Mouse (Mus musculus): ENCODE measurements at regions not wholly inside any gene's neighbourhood (a gene's known extent, or its start where the extent isn't known, plus 50 kb on each side); places are given as distances from the start of the nearest gene placed in this dataset.

GRCm38 (mm10) chr9:11729732-11730131 lies 825.2 kb upstream of the Cntn5 start:
- Histone ChIP-seq H3K27me3 (ENCODE audit: insufficient read depth, low read length) (no peaks in the 10 kb centered on the region), H3K4me1 (ENCODE audit: insufficient read depth, low read length) (no peaks in the 10 kb centered on the region), H3K9ac (replicated peaks; ENCODE audit: low read length) (no peak overlapping the region), H3K27ac (ENCODE audit: low read length) (no peak overlapping the region), H3K4me2 (replicated peaks; ENCODE audit: low read depth, low read length) (no peak overlapping the region), H3K9me3 (ENCODE audit: low read length) (no peaks in the 10 kb centered on the region), H3K4me3 (ENCODE audit: low read length) (no peak overlapping the region), H3K36me3 (ENCODE audit: insufficient read depth, low read length) (no peaks in the 10 kb centered on the region)
- no peak for ATAC-seq (ENCODE audit: low FRiP score, low TSS enrichment)

- Histone ChIP-seq H3K36me3 (ENCODE audit: insufficient read depth, low read length) (no peaks in the 10 kb centered on the region), H3K4me2 (replicated peaks; ENCODE audit: low read depth, low read length) (no peak overlapping the region), H3K27me3 (ENCODE audit: insufficient read depth, low read length) (no peaks in the 10 kb centered on the region), H3K9ac (replicated peaks; ENCODE audit: low read length) (no peak overlapping the region), H3K9me3 (ENCODE audit: low read length) (no peaks in the 10 kb centered on the region), H3K27ac (ENCODE audit: low read length) (no peak overlapping the region), H3K4me1 (ENCODE audit: insufficient read depth, low read length) (no peaks in the 10 kb centered on the region), H3K4me3 (ENCODE audit: low read length) (no peak overlapping the region)
- ATAC-seq (ENCODE audit: low FRiP score, low TSS enrichment), result no peak
- WGBS, result 82% methylated on average over 2 of the region's 2 CpGs
Observed at GRCm38 (mm10) chr9:11721811-11722210, 817.2 kb upstream of the Cntn5 start.

GRCm38 (mm10) chr9:11704647-11705046 lies 800.1 kb upstream of the Cntn5 start:
- 96% methylated on average over 1 of the region's 1 CpGs for WGBS
- no peaks in the 10 kb centered on the region for H3K4me1 ChIP-seq (ENCODE audit: insufficient read depth, low read length)
- no peak overlapping the region for H3K27ac ChIP-seq (ENCODE audit: low read length)
- H3K4me3 ChIP-seq (ENCODE audit: low read length), result no peak overlapping the region
- no peaks in the 10 kb centered on the region for H3K9me3 ChIP-seq (ENCODE audit: low read length)
- H3K9ac ChIP-seq (replicated peaks; ENCODE audit: low read length), result no peak overlapping the region
- H3K27me3 ChIP-seq (ENCODE audit: insufficient read depth, low read length), result no peaks in the 10 kb centered on the region
- ATAC-seq (ENCODE audit: low FRiP score, low TSS enrichment), result no peak
- H3K36me3 ChIP-seq (ENCODE audit: insufficient read depth, low read length), result no peaks in the 10 kb centered on the region
- no peak overlapping the region for H3K4me2 ChIP-seq (replicated peaks; ENCODE audit: low read depth, low read length)

GRCm38 (mm10) chr9:11703150-11703549 lies 798.6 kb upstream of the Cntn5 start:
- 86% methylated on average over 3 of the region's 3 CpGs for WGBS
- Histone ChIP-seq H3K4me1 (ENCODE audit: insufficient read depth, low read length) (no peaks in the 10 kb centered on the region), H3K27ac (ENCODE audit: low read length) (no peak overlapping the region), H3K9ac (replicated peaks; ENCODE audit: low read length) (no peak overlapping the region), H3K9me3 (ENCODE audit: low read length) (no peaks in the 10 kb centered on the region), H3K27me3 (ENCODE audit: insufficient read depth, low read length) (no peaks in the 10 kb centered on the region), H3K4me2 (replicated peaks; ENCODE audit: low read depth, low read length) (no peak overlapping the region), H3K36me3 (ENCODE audit: insufficient read depth, low read length) (no peaks in the 10 kb centered on the region), H3K4me3 (ENCODE audit: low read length) (no peak overlapping the region)
- no peak for ATAC-seq (ENCODE audit: low FRiP score, low TSS enrichment)

- Histone ChIP-seq H3K27ac (ENCODE audit: low read length) (no peak overlapping the region), H3K9me3 (ENCODE audit: low read length) (no peaks in the 10 kb centered on the region), H3K4me3 (ENCODE audit: low read length) (no peak overlapping the region), H3K4me1 (ENCODE audit: insufficient read depth, low read length) (no peaks in the 10 kb centered on the region), H3K36me3 (ENCODE audit: insufficient read depth, low read length) (no peaks in the 10 kb centered on the region), H3K4me2 (replicated peaks; ENCODE audit: low read depth, low read length) (no peak overlapping the region), H3K9ac (replicated peaks; ENCODE audit: low read length) (no peak overlapping the region), H3K27me3 (ENCODE audit: insufficient read depth, low read length) (no peaks in the 10 kb centered on the region)
- no peak for ATAC-seq (ENCODE audit: low FRiP score, low TSS enrichment)
- WGBS, result 79% methylated on average over 1 of the region's 1 CpGs
Observed at GRCm38 (mm10) chr9:11693505-11693904, 788.9 kb upstream of the Cntn5 start.

- 28% methylated on average over 2 of the region's 2 CpGs for WGBS
- H3K9me3 ChIP-seq (ENCODE audit: low read length), result no peaks in the 10 kb centered on the region
- no peak overlapping the region for H3K4me2 ChIP-seq (replicated peaks; ENCODE audit: low read depth, low read length)
- no peaks in the 10 kb centered on the region for H3K4me1 ChIP-seq (ENCODE audit: insufficient read depth, low read length)
- ATAC-seq (ENCODE audit: low FRiP score, low TSS enrichment), result no peak
- no peaks in the 10 kb centered on the region for H3K27me3 ChIP-seq (ENCODE audit: insufficient read depth, low read length)
- no peak overlapping the region for H3K4me3 ChIP-seq (ENCODE audit: low read length)
- H3K27ac ChIP-seq (ENCODE audit: low read length), result no peak overlapping the region
- H3K36me3 ChIP-seq (ENCODE audit: insufficient read depth, low read length), result no peaks in the 10 kb centered on the region
- H3K9ac ChIP-seq (replicated peaks; ENCODE audit: low read length), result no peak overlapping the region
Observed at GRCm38 (mm10) chr9:11687101-11687500, 782.5 kb upstream of the Cntn5 start.

GRCm38 (mm10) chr9:11671939-11672338 lies 767.4 kb upstream of the Cntn5 start:
- H3K4me3 ChIP-seq (ENCODE audit: low read length), result no peak overlapping the region
- H3K4me1 ChIP-seq (ENCODE audit: insufficient read depth, low read length), result no peaks in the 10 kb centered on the region
- no peak overlapping the region for H3K4me2 ChIP-seq (replicated peaks; ENCODE audit: low read depth, low read length)
- no peak overlapping the region for H3K27ac ChIP-seq (ENCODE audit: low read length)
- 74% methylated on average over 3 of the region's 3 CpGs for WGBS
- no peak overlapping the region for H3K9ac ChIP-seq (replicated peaks; ENCODE audit: low read length)
- no peaks in the 10 kb centered on the region for H3K9me3 ChIP-seq (ENCODE audit: low read length)
- no peaks in the 10 kb centered on the region for H3K36me3 ChIP-seq (ENCODE audit: insufficient read depth, low read length)
- no peaks in the 10 kb centered on the region for H3K27me3 ChIP-seq (ENCODE audit: insufficient read depth, low read length)
- ATAC-seq (ENCODE audit: low FRiP score, low TSS enrichment), result no peak

GRCm38 (mm10) chr9:11671243-11671642 lies 766.7 kb upstream of the Cntn5 start:
- Histone ChIP-seq H3K9me3 (ENCODE audit: low read length) (no peaks in the 10 kb centered on the region), H3K27me3 (ENCODE audit: insufficient read depth, low read length) (no peaks in the 10 kb centered on the region), H3K9ac (replicated peaks; ENCODE audit: low read length) (no peak overlapping the region), H3K4me3 (ENCODE audit: low read length) (no peak overlapping the region), H3K4me2 (replicated peaks; ENCODE audit: low read depth, low read length) (no peak overlapping the region), H3K27ac (ENCODE audit: low read length) (no peak overlapping the region), H3K4me1 (ENCODE audit: insufficient read depth, low read length) (no peaks in the 10 kb centered on the region), H3K36me3 (ENCODE audit: insufficient read depth, low read length) (no peaks in the 10 kb centered on the region)
- WGBS, result 28% methylated on average over 1 of the region's 1 CpGs
- no peak for ATAC-seq (ENCODE audit: low FRiP score, low TSS enrichment)

- WGBS, result 65% methylated on average over 2 of the region's 2 CpGs
- no peaks in the 10 kb centered on the region for H3K36me3 ChIP-seq (ENCODE audit: insufficient read depth, low read length)
- H3K4me3 ChIP-seq (ENCODE audit: low read length), result no peak overlapping the region
- no peaks in the 10 kb centered on the region for H3K27me3 ChIP-seq (ENCODE audit: insufficient read depth, low read length)
- H3K9me3 ChIP-seq (ENCODE audit: low read length), result no peaks in the 10 kb centered on the region
- no peak overlapping the region for H3K4me2 ChIP-seq (replicated peaks; ENCODE audit: low read depth, low read length)
- no peaks in the 10 kb centered on the region for H3K4me1 ChIP-seq (ENCODE audit: insufficient read depth, low read length)
- H3K27ac ChIP-seq (ENCODE audit: low read length), result no peak overlapping the region
- H3K9ac ChIP-seq (replicated peaks; ENCODE audit: low read length), result no peak overlapping the region
- no peak for ATAC-seq (ENCODE audit: low FRiP score, low TSS enrichment)
Observed at GRCm38 (mm10) chr9:11629461-11629860, 724.9 kb upstream of the Cntn5 start.

GRCm38 (mm10) chr9:11604381-11604780 lies 699.8 kb upstream of the Cntn5 start:
- no peak overlapping the region for H3K27ac ChIP-seq (ENCODE audit: low read length)
- 87% methylated on average over 2 of the region's 2 CpGs for WGBS
- H3K36me3 ChIP-seq (ENCODE audit: insufficient read depth, low read length), result no peaks in the 10 kb centered on the region
- H3K9ac ChIP-seq (replicated peaks; ENCODE audit: low read length), result no peak overlapping the region
- H3K9me3 ChIP-seq (ENCODE audit: low read length), result no peaks in the 10 kb centered on the region
- H3K4me1 ChIP-seq (ENCODE audit: insufficient read depth, low read length), result no peaks in the 10 kb centered on the region
- H3K27me3 ChIP-seq (ENCODE audit: insufficient read depth, low read length), result no peaks in the 10 kb centered on the region
- ATAC-seq (ENCODE audit: low FRiP score, low TSS enrichment), result peak; percentile 39; the same call in 1 of the 2 replicates
- no peak overlapping the region for H3K4me2 ChIP-seq (replicated peaks; ENCODE audit: low read depth, low read length)
- H3K4me3 ChIP-seq (ENCODE audit: low read length), result no peak overlapping the region

GRCm38 (mm10) chr9:11603884-11604283 lies 699.3 kb upstream of the Cntn5 start:
- Histone ChIP-seq H3K9ac (replicated peaks; ENCODE audit: low read length) (no peak overlapping the region), H3K4me1 (ENCODE audit: insufficient read depth, low read length) (no peaks in the 10 kb centered on the region), H3K4me3 (ENCODE audit: low read length) (no peak overlapping the region), H3K9me3 (ENCODE audit: low read length) (no peaks in the 10 kb centered on the region), H3K27me3 (ENCODE audit: insufficient read depth, low read length) (no peaks in the 10 kb centered on the region), H3K4me2 (replicated peaks; ENCODE audit: low read depth, low read length) (no peak overlapping the region), H3K27ac (ENCODE audit: low read length) (no peak overlapping the region), H3K36me3 (ENCODE audit: insufficient read depth, low read length) (no peaks in the 10 kb centered on the region)
- WGBS, result 31% methylated on average over 3 of the region's 3 CpGs
- ATAC-seq (ENCODE audit: low FRiP score, low TSS enrichment), result peak; percentile 83; the same call in 1 of the 2 replicates
